Mouse (Mus musculus): ENCODE results near the gene Tmem183a.

The Tmem183a gene

GRCm38 (mm10) chr1:134318261-134318660 lies 43.5 kb downstream of the Tmem183a start:
- no peak for DNase-seq

GRCm38 (mm10) chr1:134316361-134316760 lies 45.4 kb downstream of the Tmem183a start:
- DNase-seq: no peak

GRCm38 (mm10) chr1:134315181-134315580 lies 46.6 kb downstream of the Tmem183a start:
- DNase-seq: no peak

DNA sequence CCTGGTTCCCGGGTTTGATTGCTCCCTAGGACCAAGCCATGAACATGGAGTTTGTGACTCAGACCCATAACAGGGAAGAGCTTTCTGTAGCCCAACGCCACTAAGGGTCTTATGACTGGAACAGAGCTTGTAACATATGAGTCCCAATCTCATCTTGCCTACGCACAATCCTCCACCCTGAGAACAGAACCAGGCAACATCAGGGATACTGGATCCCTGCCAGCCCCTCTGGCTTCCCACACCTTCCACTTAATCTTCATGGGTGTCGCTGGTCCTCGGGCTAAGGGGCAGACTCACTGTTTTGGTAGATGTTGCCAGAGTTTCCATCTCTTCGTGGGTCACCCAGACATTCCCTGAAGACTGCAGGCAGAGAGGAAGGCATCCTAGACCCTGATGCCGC lies 50.0 kb downstream of the Tmem183a start:
- no peak for DNase-seq

DNA sequence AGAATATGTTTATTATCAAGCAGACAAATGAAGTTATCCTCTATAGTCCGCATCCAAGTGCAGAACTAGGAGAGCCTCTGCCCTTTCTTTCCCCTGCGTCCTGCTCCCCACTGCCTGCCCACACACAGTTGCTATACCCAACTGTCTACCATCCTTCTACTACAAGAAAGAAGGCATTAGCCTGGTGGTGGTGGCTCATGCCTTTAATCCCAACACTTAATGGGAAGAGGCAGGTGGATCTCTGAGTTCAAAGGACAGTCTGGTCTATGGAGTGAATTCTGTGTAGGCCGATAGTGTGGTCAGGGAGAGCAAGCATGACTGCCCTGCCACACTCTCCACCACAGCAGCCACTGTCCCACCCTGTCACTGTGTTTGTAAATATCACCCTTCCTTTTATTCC lies 51.0 kb downstream of the Tmem183a start:
- DNase-seq: no peak

DNA sequence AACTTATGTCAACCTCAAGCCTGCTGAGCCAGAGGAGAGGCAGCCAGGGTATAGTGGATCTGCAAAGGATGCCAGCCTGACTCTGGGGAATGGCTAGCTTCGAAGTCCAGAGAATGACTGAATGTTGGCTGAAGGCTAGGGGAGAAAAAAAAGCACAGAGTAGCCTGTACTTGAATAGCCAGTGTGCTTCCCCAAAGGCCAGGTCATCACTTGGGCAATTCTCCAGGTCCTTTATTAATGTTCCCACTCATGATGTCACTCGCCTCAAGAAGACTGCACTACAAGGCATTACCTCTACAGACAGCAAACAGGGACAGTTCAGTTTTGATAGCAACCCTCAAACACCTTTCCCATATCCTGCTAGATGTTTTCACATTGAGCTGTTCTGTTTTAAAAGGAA lies 51.5 kb downstream of the Tmem183a start:
- no peak for DNase-seq

DNA sequence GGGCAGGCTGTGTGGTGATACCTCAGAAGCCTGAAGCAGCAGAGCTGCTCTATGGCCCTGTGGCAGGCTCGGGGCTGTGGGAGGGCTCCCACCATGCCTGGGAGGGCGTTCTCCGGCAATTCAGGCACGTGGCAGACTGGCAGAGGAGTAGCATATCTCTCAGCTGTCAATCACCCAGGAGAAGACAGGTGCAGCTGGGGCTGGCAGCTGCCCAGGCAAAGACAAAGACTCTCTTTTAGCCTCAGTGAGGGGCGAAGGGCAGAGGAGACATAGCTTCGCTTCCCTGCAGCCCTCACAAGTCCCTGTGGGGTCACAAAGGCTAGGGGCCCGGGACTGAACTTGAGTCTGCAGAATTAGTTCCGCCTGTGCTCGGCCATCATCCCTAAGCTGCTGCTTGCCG lies 54.4 kb downstream of the Tmem183a start:
- DNase-seq: no peak

GRCm38 (mm10) chr1:134304940-134305339 lies 56.8 kb downstream of the Tmem183a start:
- no peak for DNase-seq

GRCm38 (mm10) chr1:134302568-134303238 lies 59.1 kb downstream of the Tmem183a start:
- no peak for DNase-seq

GRCm38 (mm10) chr1:134298636-134299411 lies 63.0 kb downstream of the Tmem183a start:
- no peak for DNase-seq

GRCm38 (mm10) chr1:134297265-134297664 lies 64.5 kb downstream of the Tmem183a start:
- no peak for DNase-seq

Data from thymus, adult 18-20 months (tissue).